Mouse (Mus musculus) gastrocnemius, postnatal 4 days (tissue): ENCODE data around the gene Rnf220. TPM values are rescaled to one million over a fixed set of nuclear protein-coding genes. Genes with fewer than 3 reads are reported as not detected.
A peak's percentile ranks its signal among the peaks of the same experiment; 100 is the strongest.
"Not testable (repeated sequence)": the region's sequence is repeated elsewhere in the genome, so short reads cannot be mapped to it uniquely, and the experiment has no call there.

Experiments used
- DNase-seq, 2 experiments: peaks; one replicate each; pipeline ENCODE4 v3.0.0; 2021 to 2022; ENCODE audit warnings: low spot score in 2 of 2, mixed read lengths in 2 of 2
- total RNA-seq, 2 experiments: library from RNA; stranded (reverse); gene quantifications; 2 replicates each; pipeline ENCODE4 v1.2.3; 2021

Gene Rnf220
- total RNA-seq, 2 experiments from 2014 or later: 65.9 to 69.9 TPM

DNA sequence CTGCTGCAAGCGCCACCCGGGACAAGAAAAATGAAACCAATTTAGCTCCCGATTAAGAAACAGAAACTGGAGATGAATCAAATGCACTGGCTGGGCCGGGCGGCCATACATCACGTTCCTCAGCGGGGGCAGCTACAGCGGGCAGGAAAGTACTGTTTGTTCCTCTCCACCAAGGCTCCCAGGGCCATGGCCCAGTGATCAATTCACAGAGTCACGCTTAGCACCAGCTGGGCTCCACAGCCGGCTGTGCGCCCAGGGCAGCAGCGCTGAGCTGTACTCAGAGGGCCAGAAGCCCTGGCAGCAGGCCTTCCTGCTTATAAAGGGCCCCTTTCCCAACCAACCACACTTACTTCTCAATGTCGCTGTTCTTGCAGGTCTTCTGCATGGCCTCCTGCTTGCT lies 219.8 kb downstream of the Rnf220 start:
- DNase-seq: no peak

DNA sequence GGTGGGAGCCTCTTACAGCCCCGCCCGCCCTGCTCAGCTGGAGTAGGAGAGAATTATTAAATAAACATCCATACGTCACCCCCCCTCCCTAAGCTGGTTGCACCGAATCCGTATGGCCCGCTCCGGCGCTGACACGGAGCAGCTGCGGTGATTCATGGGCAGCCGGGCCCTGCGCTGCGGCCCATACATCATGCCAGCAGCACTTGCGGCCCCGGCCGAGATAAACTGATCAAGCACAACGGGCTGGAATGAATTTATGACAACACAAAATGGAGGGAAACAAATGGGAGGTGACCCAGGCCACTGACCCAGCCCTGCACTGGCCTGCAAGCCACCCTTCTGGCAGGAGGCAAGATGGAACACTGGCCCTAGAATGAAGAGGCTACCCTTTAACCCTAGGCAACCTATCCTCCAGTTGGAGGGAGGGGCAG lies 220.6 kb downstream of the Rnf220 start:
- DNase-seq: no peak

DNA sequence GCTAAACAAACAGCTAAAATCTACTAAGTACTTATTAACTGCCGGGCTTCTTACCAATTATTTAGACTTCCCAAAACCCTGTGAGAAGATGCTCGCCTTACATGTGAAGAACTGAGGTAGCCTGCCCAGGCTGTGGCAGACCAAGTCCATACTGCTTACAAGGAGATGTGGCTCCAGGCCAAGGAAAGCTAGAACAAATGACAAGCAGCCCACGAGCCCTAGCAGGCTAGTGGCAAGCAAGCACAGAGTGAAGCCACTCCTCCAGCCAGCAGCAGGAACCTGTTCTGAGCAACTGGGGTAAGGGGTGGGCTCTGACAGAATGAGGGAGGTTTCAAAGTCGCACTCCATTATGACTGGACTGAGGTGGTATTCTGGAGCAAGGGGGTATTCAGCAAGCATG lies 222.1 kb downstream of the Rnf220 start:
- no peak for DNase-seq

DNA sequence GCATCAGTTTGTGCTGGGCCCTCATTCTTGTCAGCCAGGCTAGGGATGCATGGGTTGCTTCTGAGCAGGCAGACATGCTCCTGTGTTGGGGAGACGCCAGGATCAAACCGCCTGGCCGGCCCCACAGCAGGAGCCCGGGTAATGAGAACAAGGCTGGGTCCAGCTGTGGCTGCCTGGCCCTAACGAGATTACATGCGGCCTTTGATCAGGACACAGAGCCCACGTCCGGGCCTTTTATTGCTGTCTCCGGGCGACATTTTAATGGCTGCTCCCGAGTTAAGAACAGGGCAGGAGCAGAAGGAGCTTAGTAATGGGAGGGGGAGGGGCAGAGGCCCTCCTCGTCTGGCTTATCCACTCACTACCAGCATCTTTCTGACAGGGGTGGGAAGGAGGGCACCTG lies 224.4 kb downstream of the Rnf220 start:
- no peak for DNase-seq

DNA sequence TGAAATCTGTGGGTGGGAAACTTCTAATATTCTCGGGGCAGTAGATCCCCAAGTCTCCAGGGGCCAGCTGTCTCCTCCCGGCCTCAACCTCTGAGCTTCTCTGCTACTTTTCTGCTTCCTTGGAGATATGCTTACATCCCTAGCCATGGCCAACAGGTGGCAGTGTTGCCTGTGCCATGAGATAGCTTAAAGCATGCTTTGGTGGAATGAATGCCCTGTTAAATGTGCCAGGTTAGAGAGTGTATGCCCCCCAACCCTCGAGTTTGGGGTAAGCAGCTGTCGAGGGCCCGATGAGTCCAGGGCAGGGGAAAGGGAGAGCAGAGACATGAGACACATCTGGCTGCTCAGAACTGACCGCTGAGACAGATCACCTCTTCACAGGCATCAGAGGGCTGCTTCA lies 226.6 kb downstream of the Rnf220 start:
- DNase-seq: peak; percentile 45 to 75

DNA sequence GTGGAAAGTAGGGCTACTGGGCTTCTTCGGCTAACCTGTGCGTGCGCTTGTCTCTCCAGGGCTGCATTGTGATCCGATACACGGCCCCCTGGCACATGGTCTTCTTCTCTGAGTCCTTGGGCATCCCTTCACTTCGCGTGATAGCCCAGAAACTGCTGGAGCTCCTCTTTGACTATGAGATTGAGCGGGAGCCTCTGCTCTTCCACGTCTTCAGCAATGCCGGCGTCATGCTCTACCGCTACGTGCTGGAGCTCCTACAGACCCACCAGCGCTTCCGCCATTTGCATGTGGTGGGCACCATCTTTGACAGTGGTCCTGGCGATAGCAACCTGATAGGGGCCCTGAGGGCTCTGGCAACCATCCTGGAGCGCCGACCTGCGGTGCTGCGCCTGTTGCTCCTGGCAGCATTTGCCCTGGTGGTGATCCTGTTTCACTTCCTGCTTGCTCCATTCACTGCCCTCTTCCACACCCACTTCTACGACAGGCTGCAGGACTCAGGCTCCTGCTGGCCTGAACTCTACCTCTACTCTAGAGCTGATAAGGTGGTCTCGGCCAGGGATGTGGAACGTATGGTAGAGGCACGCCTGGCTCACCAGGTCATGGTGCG lies 228.9 kb downstream of the Rnf220 start:
- no peak for DNase-seq

DNA sequence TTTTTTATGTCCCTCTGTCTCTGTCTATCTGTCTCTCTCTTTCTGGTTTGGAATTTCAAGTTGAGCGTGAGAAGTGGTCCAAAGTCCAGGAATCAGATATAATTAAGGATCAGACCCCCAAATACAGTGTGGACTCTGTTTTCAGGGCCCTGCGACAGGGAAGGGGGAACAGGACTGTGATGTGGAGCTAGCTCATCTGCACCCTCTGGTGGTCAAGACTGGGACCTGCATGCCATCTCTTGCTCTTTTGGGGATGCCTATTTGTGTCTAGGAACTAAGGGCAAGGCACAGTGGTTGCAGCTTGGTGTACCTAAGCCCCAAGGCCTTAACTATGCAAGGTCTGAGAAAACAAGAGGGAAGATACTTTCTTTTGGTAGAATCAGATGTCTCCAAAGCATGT lies 229.6 kb downstream of the Rnf220 start:
- peak; percentile 64 to 76 for DNase-seq

DNA sequence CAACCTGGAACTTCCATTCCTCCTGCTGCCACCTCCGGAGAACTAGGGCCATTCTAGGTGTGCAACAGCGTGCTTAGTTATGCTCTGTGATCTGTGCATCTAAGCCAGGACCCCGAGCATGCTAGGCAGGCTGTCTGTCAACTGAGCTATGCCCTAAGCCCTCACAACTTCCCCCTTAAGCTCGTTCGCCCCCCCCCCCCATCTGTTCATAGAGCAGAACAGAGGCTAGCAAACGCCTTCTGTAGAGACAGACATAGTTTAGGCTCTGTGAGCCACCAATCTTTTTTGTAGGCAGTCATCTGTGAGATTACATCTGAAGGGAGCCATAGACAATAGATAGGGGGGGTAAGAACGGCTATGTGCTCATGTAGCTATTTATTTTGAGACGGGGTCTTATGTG lies 233.9 kb downstream of the Rnf220 start:
- DNase-seq: no peak

DNA sequence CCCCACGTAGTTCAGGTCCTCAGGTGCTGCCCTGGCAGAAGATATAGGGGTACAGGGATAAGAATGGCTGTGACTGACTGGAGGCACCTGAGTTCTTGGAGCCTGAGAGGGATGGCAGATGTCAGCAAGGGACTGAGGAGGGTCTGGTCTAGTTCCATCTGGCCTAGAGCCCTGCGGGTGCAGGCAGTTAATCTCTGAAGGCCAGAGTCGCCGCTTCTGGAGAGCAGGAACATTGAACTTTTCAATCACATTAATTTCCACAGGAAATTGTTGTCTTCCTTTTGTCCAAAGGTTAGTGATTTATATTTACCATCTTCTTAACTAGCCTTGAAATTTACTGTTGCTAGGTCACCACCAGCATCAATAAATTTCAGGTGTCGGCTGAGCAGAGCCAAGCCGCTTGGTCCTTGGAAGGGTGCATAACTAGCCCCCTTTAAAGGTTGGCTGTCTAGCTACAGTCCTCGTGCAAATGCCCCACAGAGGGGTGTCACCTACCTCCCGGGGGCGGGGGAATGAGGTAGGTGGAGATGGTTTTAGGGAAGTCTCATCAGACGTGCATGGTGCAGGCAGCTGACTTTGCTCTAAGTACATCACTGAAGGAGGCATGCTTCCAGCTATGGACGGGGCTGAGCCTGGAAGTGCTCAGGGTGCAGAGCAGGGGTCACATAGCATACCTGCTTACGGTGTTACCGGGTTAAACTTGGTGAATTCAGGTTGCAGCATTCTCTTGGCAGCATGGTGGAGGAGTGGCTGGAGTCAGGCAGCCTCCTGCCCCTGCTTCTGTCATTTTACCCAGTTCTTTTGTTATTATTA lies 234.5 kb downstream of the Rnf220 start:
- no peak for DNase-seq

DNA sequence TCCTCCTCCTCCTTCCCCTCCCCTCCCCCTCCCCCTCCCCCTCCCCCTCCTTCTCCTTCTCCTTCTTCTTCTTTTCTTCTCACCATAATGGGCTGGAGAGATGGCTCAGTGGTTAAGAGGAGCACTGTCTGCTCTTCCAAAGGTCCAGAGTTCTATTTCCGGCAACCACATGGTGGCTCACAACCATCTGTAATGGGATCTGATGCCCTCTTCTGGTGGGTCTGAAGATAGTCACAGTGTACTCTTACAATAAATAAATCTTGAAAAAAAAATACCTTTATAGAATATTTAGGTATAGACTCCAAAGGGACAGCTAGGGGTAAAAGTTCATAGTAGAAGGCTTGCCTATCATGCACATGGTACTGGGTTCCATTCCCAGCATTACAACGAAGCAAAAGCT lies 235.6 kb downstream of the Rnf220 start:
- DNase-seq: no peak

DNA sequence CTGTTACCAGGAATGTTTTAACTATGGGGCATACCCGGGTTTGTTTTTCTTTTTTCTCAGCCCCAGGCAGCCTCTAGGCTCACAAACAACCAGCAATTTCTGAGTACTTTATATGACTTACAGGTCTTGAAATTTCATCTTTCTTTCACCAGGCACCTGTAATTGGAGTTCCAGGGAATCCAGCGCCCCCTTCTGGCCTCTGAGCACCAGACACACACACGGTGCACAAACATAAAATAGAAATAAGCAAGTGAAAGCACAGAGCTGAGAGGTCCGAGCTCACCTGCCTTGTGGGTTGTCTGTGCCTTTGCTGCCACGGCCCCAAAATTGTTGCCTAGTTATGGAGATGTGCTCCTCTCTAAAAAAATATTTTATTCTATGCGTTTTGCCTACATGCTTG lies 236.9 kb downstream of the Rnf220 start:
- DNase-seq: not testable (repeated sequence)

DNA sequence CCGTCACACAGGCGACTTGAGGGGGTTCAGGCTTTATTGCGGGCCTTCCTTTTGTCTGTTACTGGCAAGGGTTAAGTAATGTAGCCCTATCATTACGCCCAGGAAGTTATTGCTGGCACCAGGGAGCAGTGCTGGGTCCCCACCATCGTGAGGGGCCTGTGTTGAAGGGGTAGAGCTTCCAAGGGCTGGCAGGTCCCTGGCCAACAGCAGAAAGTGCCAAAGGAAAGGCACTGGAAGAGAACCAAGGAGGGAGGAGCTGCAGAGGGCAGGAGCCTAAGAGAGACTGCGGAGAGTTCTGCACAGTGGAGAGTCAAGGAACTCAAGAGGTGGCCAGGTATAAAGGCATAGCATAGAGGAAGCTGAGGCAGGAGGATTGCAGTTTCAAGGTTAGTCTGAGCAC lies 242.2 kb downstream of the Rnf220 start:
- DNase-seq: no peak

DNA sequence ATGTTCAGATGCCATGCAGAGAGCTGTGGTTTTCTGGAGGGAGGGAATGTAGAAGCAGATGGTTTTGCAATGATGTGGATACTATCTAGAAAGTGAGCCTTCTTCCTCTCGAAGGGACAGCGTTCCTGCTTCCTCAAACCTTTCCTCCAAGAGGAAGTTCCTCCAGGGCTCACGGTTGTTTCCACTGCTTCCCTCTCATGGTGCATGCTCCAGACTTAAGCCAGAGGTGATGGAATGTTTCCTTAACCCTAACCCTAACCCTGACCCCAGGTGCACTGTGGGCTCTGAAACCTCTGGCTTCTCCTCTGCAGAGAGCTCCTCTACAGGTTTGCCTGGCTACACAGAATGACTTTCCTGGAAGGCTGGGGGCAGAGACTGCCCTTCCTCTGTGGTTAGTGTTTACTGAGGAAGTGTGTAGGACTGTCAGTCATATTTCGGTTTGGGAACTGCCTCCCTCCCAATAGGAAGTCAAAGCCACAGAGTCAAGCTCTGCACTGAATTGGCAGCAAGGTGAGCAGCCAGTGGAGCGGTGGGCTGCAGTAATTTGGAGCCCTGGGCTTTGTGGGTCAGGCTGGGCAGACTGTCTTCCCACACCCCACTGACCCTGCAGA lies 242.7 kb downstream of the Rnf220 start:
- no peak for DNase-seq

DNA sequence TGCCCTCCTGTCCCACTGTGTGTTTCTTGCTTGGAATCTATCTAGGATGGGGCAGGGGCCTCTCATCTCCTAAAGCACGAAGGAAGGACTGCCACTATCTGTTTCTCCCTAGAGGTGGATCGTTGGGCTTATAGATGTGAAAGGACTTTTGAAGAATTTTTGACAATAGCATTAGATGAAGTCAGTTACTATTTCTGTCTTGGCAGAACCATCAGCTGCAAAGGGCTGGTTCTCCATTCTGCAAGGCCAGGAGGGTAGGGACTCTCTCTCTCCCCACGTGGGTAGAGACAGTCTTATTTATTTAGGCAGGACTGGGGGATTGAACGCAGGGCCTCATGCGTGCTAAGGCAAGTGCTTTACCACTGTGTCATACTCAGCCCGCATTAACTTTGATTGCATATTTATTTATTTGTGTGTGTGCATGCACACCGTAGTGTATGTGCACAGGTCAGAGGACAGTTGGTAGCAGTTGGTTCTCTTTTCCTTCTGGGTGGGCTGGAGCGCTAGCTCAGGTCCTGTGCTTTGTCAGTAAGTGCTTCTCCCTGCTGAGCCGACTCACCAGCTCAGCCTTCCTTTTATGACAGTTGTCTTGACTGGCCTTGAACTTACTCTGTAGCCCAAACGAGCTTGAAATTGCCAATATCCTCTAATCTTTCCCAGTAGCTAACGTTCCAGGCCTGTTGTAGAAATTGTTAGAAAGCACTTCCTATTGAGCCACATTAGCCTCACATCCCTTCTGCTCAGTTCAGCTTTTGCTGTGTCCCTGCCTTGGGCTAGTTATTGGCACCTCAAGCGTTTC lies 243.4 kb downstream of the Rnf220 start:
- no peak for DNase-seq

DNA sequence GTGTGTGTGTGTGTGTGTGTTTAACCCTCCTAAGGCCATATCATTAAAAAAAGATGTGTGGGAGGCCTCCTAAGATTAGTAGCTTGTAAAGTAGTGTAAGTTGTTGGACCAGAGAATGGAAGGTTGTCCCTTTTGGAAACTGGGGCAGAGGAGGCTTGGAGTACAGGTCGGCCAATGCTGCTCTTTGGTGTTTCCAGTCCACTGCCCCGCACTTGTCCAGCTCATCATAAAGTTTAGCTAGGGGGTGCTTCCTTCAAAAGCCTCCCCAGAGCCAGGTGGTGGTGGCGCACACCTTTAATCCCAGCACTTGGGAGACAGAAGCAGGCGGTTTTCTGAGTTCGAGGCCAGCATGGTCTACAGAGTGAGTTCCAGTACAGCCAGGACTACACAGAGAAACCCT lies 244.1 kb downstream of the Rnf220 start:
- no peak for DNase-seq

DNA sequence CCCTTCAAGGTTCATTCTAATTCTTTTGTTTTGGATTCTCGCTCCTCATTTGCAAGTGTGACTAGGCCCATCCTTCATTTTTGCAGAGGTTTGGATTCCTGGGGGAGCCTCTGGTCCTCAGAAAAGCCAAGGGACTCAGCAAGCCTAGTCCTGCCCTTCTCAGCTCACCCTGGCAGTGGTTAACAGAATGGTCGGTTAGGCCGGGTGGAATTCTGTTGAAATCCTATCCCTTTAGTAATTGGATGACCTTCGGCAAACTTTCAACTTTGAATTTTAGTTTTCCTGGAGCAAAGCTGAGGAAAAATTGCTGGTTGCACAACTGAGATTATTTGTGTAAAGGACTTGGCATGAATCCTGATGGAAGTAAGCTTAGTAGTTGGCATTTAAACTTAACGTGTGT lies 244.5 kb downstream of the Rnf220 start:
- peak in 1 of 2 experiments; percentile 28 for DNase-seq

DNA sequence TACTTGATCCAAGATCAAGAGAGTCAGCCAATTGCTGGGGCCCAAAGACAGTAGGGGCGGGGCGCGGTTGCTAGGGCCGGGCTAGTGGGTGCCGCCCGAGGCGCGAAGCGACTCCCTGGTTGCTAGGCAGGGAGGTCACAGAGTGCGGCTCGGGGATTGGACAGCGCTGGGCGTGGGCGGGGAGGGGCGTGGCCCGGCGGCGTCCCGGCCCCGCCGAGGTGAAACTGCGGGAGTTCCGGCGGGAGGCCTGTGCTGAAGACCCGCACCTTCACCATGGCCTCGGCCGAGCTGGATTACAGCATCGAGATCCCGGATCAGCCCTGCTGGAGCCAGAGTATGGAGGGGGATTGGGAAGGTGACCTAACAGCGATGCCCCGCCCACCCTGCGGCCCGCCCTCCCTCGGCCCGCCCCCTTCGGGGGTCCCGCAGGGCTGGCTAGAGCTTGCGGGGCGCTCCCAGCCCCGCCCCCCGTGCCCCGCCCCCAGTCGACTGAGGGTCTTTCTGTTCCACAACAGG lies 245.0 kb downstream of the Rnf220 start, which contains the start of the genes Tmem53 and Armh1:
Gene Tmem53, plus strand, starts transcription at position 151 of the 516 bp plus-strand sequence.
Gene Armh1, minus strand, starts transcription at position 325 of the 516 bp plus-strand sequence.
- DNase-seq: peak; percentile 84 to 90

DNA sequence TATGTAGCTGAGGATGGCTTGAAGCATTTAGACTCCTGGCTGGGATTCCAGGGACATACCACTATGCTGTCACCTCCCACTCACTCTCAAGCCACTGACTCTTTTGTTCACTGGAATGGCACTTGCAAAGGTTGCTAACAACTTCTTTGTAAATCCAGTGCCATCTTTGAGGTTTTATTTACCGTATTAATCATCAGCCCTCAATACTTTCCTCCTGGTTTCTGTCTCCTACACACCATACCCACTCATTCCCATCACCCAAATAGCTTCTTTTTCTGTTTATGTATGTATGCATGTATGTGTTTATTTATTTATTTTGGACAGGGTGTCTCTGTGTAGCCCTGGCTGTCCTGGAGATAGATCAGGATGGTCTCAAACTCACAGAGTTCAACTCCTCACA lies 245.9 kb downstream of the Rnf220 start:
- DNase-seq: no peak

DNA sequence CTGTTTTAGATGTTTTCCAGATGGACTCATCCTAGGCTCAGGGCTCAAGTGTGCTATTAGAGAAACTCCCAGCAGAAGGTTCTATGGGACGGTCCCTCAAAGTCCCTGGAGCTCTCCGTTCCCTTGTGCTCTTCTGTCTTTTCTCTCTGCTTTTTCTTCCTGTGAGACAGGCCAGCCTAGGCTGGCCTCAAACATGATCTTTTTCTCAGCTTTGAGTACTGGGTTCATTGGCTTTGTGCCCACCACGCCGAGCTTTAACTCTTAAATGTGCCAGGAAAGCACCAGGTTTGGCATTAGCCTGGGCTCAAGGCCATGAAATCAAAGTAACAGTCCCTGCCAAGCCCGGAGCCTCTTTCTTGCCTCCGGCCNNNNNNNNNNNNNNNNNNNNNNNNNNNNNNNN lies 256.0 kb downstream of the Rnf220 start:
- no peak for DNase-seq

DNA sequence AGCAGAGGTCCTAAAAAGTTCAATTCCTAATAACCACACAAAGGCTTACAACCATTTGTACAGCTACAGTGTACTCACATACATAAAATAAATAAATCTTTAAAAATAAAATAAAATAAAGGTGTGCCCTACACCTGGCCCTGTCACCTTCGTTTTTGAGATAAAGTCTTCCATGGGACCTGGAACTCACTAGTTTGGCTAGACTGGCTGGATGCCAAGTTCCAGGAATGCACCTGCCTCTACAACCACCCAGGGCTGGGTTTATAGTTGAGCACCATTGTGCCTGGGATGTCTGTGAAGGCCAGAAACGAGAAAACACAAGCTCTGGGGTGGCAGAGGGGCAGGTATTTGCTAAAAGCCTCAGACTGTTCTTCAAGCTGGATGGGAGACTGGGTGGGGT lies 257.7 kb downstream of the Rnf220 start:
- no peak for DNase-seq

DNA sequence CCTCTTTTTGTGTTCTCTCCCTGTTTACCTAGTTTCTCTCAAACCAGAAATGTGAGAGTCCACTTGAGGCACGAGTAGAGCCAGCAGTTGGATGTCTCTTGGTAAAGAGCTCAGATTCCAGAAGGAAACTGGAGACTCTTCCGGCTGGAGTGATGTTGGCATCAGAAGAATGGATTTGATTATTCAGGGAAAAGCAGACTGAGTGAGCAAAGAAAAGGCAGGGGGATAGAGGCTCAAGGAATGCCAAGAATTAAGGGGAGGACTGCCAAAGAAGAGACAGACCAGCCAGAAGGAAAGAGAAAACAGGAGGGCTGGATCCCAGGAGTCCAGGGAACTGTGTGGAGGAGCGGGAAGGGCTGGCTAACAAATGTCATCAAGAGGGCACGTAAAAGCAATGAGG lies 261.0 kb downstream of the Rnf220 start:
- peak in 1 of 2 experiments; percentile 44 for DNase-seq
